Mouse (Mus musculus) skeletal muscle tissue, adult 2 months (tissue): ENCODE data around the gene Mybpc1.
"Not testable (repeated sequence)": the region's sequence is repeated elsewhere in the genome, so short reads cannot be mapped to it uniquely, and the experiment has no call there.

Experiments used
- DNase-seq: peaks from one replicate; pipeline ENCODE4 v3.0.0-alpha.2; 2012; ENCODE audit warnings: low read depth, low spot score

Gene Mybpc1

DNA sequence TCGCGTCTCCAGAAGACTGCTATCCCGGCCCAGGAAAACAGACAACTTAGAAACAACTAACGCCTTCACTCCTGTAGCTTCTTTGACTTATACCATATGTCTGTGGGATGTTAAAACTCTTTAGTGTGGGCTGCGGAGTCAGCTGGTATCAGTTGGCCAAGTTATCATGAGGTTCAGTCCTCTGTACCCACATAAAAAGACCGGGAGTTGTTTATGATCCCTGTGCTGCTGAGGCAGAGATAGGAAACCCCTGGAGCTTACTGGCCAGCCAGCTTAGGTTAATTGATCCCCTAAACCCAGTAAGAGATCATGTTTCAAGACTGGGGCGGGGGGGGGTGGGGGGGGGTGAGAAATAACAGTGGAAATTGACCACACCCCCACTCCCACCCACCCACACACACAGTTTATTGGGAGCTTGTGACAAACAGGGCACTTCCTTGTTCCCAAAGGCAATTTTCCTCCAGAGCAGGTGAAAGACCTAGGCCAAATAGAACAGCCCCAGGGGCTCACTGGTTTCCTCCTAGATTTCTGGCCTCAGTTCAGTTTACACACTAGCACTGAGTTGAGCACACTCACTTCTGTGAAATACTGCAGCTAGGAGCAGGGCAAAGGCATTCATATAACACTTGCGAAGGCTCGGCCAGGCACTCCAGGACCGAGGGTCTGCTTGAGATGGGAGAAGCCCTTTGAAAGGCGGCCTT, 107.9 kb downstream of the Mybpc1 start:
- no peak for DNase-seq

DNA sequence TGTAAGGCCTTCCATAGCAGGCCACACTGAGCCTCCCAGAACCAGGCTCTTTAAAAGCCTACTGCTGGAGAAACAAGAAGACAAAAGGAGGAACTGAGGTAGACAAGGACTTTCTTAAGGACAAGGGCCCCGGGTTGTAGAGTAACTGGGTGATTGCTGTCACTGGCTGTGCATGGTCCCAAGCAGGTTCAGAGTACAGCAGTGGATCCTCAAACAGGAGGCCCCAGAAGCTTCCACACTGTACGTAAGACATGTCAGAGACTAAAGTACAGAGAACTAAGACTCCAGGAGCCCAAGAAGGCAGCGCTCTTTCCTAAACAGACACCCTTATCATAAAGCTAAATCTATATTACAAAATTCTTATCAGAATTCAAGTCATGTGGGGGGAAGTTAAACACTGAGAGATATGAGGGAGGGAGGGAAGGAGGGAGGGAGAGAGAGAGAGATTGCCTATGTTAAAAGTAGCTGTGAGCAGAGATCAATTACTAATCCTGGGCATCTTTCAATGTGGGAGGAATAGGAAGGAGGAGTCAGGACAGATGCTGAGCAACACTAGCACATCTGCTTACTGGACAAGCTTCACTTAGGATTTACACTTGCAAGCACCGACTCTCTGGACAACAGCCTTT, 109.9 kb downstream of the Mybpc1 start:
- no peak for DNase-seq

GRCm38 (mm10) chr10:88492658-88493057, 112.3 kb downstream of the Mybpc1 start:
- no peak for DNase-seq

DNA sequence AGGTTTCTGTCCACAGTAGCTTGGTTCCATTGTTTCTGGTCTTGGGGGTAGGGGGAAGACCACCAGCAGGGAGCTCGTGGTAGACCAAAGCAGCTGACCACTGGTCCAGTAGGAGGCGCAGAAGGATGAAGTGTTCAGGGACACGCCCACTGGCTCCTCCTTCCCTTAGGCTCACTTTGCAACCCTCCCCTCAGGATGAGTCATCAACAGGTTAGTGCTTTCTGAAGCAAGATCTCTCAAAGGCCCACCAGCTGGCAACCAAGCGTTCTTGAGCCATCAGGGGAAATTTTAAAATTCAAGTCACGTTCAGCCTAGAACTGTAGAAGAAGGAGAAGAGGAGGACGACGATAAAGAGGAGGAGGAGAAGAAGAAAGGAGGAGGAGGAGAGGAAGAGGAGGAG, 113.3 kb downstream of the Mybpc1 start:
- no peak for DNase-seq

DNA sequence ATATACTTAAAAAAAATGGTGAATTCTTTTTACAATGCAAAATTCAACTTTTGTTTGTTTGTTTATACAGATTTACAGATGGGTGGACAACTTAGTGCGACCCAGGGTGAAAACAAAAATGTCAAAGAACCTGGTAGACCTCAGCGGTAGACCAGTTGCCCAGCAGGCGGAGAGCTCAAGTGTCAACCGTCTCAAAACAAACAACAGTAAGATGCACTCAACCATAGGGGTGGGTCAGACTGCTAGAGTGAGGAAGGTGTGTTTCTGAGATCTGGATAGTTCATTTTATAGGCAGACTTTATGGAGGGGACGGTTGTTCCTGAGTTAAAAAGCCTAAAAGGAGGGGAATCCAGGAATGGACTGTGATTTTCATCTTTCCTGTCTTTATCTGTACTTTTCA, 116.3 kb downstream of the Mybpc1 start:
- DNase-seq: no peak

DNA sequence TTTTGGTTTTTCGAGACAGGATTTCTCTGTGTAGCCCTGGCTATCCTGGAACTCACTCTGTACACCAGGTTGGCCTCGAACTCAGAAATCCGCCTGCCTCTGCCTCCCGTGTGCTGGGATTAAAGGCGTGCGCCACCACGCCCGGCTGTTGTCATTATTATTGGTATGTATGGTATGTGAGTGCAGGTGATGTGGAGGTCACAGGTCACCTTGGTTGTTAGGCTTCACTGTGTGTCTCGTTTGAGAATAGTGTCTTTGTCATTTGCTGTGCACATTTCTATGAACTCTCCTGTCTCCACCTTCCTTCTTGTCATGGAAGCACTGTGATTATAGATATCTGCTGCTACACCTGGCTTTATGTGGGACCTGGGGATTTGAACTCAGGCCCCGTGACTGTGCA, 122.1 kb downstream of the Mybpc1 start:
- not testable (repeated sequence) for DNase-seq
